Mouse (Mus musculus) bone marrow, adult 2 months (tissue): ENCODE data around the gene Ehd4. TPM values are rescaled to one million over a fixed set of nuclear protein-coding genes. Genes with fewer than 3 reads are reported as not detected.
A peak's percentile ranks its signal among the peaks of the same experiment; 100 is the strongest.

Experiments
- H3K27ac ChIP-seq: fragments of 200-500 bp; 2 replicates; pipeline ENCODE4 v1.5.1; 2012; ENCODE audit warnings: low read depth, mild to moderate bottlenecking, control low read depth, inconsistent platforms, low read length; ENCODE audit not compliant: control insufficient read depth, poor library complexity, insufficient read depth
- H3K4me1 ChIP-seq: fragments of 200-500 bp; 2 replicates; pipeline ENCODE4 v1.6.1; 2011; ENCODE audit warnings: low read length; ENCODE audit not compliant: control insufficient read depth, insufficient read depth
- H3K4me3 ChIP-seq: fragments of 200-500 bp; replicated peaks from 2 replicates; pipeline ENCODE3; 2011; ENCODE audit warnings: mild to moderate bottlenecking, low read depth, low read length, control low read depth; ENCODE audit not compliant: control insufficient read depth
- CTCF ChIP-seq: fragments of 200-500 bp; IDR thresholded peaks from 2 replicates; pipeline ENCODE4 v1.5.1; 2011; ENCODE audit warnings: low read length, control low read depth; ENCODE audit not compliant: control insufficient read depth, insufficient read depth
- POLR2A ChIP-seq: fragments of 200-500 bp; IDR thresholded peaks from 2 replicates; pipeline ENCODE4 v1.6.1; 2011; ENCODE audit warnings: low read depth, mild to moderate bottlenecking, control low read depth, low read length, borderline replicate concordance; ENCODE audit not compliant: control insufficient read depth
- WGBS: fragments of 180-500 bp; shearing (Covaris S2); methylation state at CpG from one replicate; pipeline ENCODE4 v1.1.7; 2018; 5-methylcytosine and 5-hydroxymethylcytosine counted together
- polyA plus RNA-seq: library from polyadenylated mRNA; stranded (reverse); fragments of >200 nt; gene quantifications from 2 replicates; pipeline ENCODE4 v1.2.4, GENCODE M21; 2011; ENCODE audit warnings: low replicate concordance; ENCODE audit not compliant: missing spikeins, insufficient read depth, insufficient read length

The Ehd4 gene
- polyA plus RNA-seq, 1 experiment: 23.7 TPM

- H3K4me1 ChIP-seq: no peaks in the 10 kb centered on the region; the same call in none of the 2 replicates
- 91% methylated on average over 4 of the region's 4 CpGs for WGBS
Observed at GRCm38 (mm10) chr2:120114977-120115376, 39.4 kb downstream of the Ehd4 start.

GRCm38 (mm10) chr2:120113963-120114362 is 40.4 kb downstream of the Ehd4 start:
- TF ChIP-seq CTCF (no peak), POLR2A (no peak)
- H3K27ac ChIP-seq: no peak overlapping the region
- H3K4me3 ChIP-seq: no peak overlapping the region
- WGBS: 74% methylated on average over 3 of the region's 3 CpGs
- H3K4me1 ChIP-seq: no peaks in the 10 kb centered on the region; the same call in none of the 2 replicates

More at GRCm38 (mm10) chr2:120114977-120115376, 39.4 kb downstream of the Ehd4 start:
- TF ChIP-seq POLR2A (no peak), CTCF (no peak)
- Histone ChIP-seq H3K27ac (no peak overlapping the region), H3K4me3 (no peak overlapping the region)

DNA sequence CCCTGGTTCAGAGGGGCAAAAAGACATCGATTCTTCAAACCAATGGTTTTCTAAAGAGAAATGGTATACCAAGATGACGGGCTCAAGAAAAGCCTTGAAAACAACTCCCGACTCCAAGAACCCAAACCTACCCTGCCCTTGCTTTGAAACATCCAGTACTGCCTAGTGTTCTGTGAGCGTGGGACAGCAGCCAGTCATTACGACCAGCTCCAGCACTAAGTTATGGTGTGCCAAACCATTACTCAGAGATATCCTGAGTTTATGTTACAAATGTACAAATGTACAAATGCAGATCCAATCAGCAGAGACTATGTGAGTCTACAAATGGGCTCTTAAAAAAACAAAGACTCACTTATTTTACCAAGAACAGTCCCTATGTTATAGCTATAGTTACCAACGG is 40.9 kb downstream of the Ehd4 start:
- Histone ChIP-seq H3K27ac (no peak overlapping the region), H3K4me1 (no peaks in the 10 kb centered on the region; the same call in none of the 2 replicates), H3K4me3 (no peak overlapping the region)
- WGBS: 81% methylated on average over 6 of the region's 6 CpGs
- TF ChIP-seq POLR2A (no peak), CTCF (no peak)

GRCm38 (mm10) chr2:120111596-120111995 is 42.8 kb downstream of the Ehd4 start:
- Histone ChIP-seq H3K4me1 (no peaks in the 10 kb centered on the region; the same call in none of the 2 replicates), H3K4me3 (no peak overlapping the region), H3K27ac (no peak overlapping the region)
- TF ChIP-seq POLR2A (no peak), CTCF (no peak)
- 77% methylated on average over 4 of the region's 4 CpGs for WGBS

DNA sequence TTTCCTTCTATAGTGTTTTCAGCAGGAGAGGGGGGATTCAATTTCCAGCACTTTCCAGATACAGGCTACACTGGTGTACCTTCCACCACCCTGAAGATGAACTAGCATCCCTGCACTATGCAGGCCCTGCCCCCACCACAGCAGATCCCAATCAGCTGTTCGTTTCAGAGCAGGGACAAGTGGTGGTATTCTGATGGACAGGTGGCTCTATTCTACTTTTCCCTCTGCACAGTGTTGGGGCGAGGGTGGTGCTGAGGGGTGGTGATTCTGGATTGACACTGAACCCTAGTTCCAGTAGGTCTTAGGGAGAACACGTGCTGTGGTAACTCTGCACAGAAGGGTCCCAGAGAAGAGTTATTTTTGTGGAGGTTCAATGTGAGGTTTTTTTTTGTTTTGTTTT is 43.2 kb downstream of the Ehd4 start:
- H3K4me1 ChIP-seq: no peaks in the 10 kb centered on the region; the same call in none of the 2 replicates
- 69% methylated on average over 3 of the region's 3 CpGs for WGBS
- no peak overlapping the region for H3K4me3 ChIP-seq
- TF ChIP-seq POLR2A (no peak), CTCF (no peak)
- H3K27ac ChIP-seq: peak overlapping the region; percentile 17; the same call in 1 of the 2 replicates

DNA sequence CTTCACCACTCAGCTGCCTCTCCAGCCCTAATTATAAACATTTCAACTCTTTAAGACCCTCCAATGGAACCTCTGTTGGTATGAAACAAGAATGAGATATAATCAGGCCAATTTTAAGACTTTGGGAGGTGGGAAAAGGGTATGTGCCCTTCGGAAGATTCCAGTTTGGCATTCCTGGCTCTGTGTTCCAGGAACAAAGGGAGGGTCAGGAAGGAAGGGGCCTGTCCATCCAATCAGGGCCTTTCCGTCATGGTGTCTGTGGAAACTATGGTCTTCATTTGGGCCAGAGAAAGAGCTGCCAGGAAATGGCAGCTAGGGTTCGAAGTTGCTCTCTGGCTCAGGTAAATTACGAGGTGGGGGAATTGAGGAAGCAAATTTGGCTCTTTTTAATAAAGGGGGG is 46.3 kb downstream of the Ehd4 start:
- H3K4me3 ChIP-seq: no peak overlapping the region
- 90% methylated on average over 4 of the region's 4 CpGs for WGBS
- H3K27ac ChIP-seq: no peak overlapping the region
- no peak for TF ChIP-seq CTCF
- no peak for TF ChIP-seq POLR2A
- H3K4me1 ChIP-seq: no peaks in the 10 kb centered on the region; the same call in none of the 2 replicates

- 94% methylated on average over 2 of the region's 2 CpGs for WGBS
- no peak for TF ChIP-seq POLR2A
- no peak for TF ChIP-seq CTCF
Observed at GRCm38 (mm10) chr2:120107446-120107845, 47.0 kb downstream of the Ehd4 start.

DNA sequence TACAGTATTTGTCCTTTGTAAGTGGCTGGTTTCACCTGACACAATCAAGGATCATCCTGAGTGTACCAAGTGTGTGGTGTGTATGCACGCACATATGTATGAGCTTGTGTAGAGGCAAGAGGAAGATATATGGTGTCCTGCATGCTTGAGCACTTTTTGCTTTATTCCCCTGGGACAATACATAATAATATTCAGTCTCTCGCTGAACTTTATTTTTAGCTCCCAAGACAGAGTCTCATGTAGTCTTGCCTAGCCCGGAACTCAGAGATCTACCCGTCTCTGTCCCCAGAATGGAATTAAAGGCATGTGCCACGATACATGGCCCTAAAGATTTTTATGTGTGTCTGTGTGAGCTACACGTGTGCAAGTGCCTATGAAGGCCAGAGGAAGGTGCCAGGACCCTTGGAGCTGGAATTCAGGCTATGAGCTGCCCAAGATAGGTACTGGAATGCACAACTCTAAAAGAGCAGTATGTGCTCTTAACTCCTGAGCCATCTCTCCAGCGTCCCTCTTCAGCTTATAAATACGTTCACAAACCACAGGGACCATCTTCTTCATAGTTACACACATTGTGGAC is 47.9 kb downstream of the Ehd4 start:
- no peak for TF ChIP-seq CTCF
- no peak for TF ChIP-seq POLR2A
- 79% methylated on average over 8 of the region's 8 CpGs for WGBS
- Histone ChIP-seq H3K4me1 (no peaks in the 10 kb centered on the region; the same call in none of the 2 replicates), H3K27ac (no peak overlapping the region; the same call in 1 of the 2 replicates), H3K4me3 (no peak overlapping the region)

More at GRCm38 (mm10) chr2:120107446-120107845, 47.0 kb downstream of the Ehd4 start:
- no peak overlapping the region for H3K27ac ChIP-seq
- no peaks in the 10 kb centered on the region; the same call in none of the 2 replicates for H3K4me1 ChIP-seq
- H3K4me3 ChIP-seq: no peak overlapping the region

DNA sequence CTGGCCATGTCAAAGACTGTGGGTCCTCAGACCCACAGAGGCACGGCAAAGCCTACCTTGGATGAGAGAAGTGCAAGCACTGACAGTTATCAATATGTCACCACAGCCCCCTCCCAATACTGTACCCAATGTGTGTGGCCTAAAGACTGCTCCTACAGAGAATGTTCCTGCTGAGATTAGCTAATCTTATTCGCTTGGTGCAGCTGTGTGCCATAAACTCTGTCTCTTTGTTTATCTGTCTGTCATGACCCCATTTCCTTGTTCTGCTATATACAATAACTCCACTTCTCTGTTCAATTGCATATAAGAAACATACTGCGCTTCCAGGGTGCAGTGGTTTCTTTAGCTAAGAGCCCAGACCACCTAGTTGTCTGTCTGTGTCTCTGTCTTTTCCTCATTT is 48.5 kb downstream of the Ehd4 start:
- Histone ChIP-seq H3K27ac (no peak overlapping the region; the same call in 1 of the 2 replicates), H3K4me3 (no peak overlapping the region), H3K4me1 (no peaks in the 10 kb centered on the region; the same call in 1 of the 2 replicates)
- TF ChIP-seq POLR2A: no peak
- TF ChIP-seq CTCF: no peak
- 70% methylated on average over 3 of the region's 3 CpGs for whole genome bisulfite sequencing
